Mouse (Mus musculus): ENCODE measurements around the gene Mtfmt. TPM values are rescaled to one million over a fixed set of nuclear protein-coding genes. Genes with fewer than 3 reads are reported as not detected.

Gene Mtfmt
- polyA plus RNA-seq (2015; fragmentation: Nextera tagmentation; extraction: Ambion mirVana), result 9.4 and 10.4 TPM in 2 replicates

DNA sequence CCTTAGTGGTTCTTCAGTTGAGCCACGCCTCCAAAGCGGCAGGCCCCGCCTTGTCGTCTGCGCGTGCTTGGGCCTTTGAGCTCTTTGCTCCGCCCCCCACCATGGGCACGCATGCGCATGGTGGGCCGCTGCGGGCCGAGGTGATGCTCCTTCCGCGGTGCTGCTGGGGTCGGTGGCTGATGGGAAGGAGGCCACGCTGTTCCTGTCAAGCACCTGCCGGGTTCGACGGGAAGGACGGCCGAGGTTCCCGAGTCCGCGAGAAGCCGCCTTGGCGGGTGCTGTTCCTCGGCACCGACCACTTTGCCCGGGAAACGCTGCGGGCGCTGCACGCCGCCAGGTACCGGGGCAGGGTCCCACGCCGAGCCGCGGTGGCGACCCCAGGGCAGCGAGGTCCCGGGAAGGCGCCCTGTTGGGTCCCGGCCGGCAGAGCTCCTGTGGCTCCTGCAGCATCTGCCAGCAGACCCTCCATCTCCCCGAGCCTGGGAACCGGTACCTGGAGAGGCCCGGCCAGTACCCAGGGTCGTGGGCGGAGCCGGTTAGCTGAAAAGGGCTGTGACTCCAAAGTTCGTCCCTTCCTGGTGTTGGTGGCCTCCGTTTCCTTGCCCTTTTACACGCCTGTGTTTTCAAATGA is at the start of gene Mtfmt:
Gene Mtfmt (plus strand): TSS at position 112 of the 631 bp plus-strand sequence.

DNA sequence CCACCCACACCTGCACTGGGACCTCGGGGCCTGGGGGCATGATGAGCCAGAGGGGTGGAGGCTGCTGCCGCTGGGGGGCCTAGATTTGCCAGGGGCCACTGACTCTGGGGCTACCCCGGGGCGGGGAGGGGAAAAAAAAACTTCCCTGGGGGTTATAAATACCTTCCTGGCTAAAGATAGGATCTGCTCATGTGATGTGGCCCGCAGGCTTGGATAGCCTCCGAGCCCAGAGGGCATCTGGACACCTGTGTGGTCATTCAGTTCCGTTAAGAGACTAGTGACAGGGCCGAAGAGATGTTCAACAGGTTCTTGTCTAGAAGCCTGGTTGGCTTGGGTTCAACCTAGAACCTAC is 44.0 kb upstream of the Mtfmt start, which contains the start of gene Kbtbd13:
Gene Kbtbd13 (minus strand): TSS at position 40 of the 352 bp plus-strand sequence.

DNA sequence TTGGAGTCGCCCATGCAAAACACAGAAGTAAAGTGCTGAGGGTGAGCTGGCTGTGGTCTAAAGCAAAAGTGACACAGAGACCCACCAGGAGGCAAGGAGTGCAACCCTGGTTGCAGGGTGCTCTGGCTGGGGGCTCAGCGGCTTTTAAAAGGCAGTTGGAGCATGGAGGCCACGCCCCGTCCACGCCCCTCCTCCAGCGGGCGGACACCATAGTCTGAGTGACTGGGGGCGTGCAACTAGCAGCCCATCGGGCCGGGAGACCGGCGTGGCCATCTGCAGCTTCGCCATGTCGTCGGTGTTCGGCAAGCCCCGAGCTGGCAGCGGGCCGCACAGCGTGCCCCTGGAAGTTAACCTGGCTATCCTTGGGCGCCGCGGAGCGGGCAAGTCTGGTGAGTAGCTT is 37.3 kb upstream of the Mtfmt start, which contains the start of gene Rasl12:
Gene Rasl12 (plus strand): TSS at position 228 of the 400 bp plus-strand sequence.

DNA sequence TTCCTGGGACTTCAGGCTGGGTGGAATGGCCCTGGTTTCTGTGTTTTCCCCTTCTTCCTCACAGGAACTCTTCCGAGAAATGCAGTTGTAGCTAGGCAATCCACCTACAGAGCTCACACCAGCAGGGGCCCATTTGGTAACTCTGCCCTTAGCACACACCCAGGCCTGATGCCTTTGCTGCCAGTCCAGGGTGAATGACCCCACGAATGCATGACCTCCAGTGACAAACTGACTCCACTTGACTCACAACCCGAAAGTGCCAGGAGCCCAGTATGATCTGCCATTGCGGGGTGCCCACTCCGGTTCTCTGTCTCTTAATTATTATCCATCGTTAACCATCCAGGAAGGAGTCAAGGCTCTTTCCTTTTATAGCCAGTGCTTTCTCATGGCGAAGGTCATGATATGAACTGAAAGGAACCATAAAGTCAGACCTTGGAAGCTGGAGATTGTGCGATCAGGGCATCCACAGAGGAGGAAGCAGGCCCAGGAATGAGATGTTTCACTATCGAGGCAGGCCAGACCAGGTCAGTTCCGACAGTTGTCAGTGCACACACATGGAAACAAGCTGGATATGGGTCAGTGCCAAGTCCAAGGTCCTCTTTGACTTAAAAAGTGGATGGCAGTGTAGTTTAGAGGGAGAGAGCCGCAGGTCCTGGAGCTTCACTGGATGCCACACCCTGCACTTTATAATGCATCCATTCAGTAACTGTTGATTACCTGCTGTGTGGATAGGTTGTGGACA is 12.7 kb upstream of the Mtfmt start, which contains the start of gene Slc51b:
Gene Slc51b (minus strand): TSS at position 196 of the 742 bp plus-strand sequence.

DNA sequence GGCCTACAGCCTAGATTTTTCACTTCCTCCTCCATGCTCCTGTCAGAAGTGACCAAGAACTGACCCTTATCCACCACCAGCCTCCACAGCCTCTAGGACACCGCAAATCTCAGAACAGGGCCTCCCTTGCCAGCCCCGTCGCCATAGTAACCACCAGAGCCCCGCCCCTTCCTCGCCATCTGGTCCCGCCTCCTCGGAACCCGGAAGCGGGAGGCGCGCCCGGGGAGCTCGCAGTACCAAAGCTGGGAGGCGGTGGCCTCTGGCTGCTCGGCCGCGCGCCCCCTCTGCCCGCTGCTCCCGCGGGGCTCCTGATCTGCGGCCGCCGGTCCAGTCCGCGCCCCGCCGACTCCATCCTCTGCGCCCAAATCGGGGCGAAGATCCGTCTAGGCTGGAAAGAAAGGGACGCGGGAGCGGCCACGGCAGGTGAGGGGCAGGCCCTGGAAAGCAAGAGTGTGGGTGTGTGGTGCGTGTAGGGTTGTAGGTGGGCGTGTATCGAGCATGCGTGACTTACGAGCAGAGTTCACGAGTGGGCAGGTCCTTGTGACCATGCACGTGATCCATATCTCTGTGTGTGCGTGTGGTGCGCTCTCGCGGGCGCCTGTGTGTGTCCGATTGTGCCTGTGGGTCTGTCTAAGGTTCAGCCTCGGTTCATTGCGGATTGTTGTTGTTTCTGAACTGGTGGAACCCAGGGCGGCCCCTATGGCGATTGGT is 25.3 kb downstream of the Mtfmt start, which contains the start of gene Spg21:
Gene Spg21 (plus strand): TSS at position 216 of the 711 bp plus-strand sequence.

Other genes starting within 250 kb of the Mtfmt start
- gene Parp16, start 240.4 kb upstream of the Mtfmt start, polyA plus RNA-seq (2015; fragmentation: Nextera tagmentation; extraction: Ambion mirVana), result 6.4 and 7.3 TPM in 2 replicates
- 29.1 and 30.7 TPM in 2 replicates for gene Cilp, start 170.6 kb upstream of the Mtfmt start, polyA plus RNA-seq (2015; fragmentation: Nextera tagmentation; extraction: Ambion mirVana)
- 80.9 and 93.8 TPM in 2 replicates for gene Clpx, start 141.5 kb upstream of the Mtfmt start, polyA plus RNA-seq (2015; fragmentation: Nextera tagmentation; extraction: Ambion mirVana)
- 6.1 and 6.7 TPM in 2 replicates for gene Pdcd7, start 89.7 kb upstream of the Mtfmt start, polyA plus RNA-seq (2015; fragmentation: Nextera tagmentation; extraction: Ambion mirVana)
- gene Ubap1l, start 74.7 kb upstream of the Mtfmt start, polyA plus RNA-seq (2015; fragmentation: Nextera tagmentation; extraction: Ambion mirVana), result 0.10 TPM in 1 of 2 replicates, not detected in the other
- gene Kbtbd13, start 44.1 kb upstream of the Mtfmt start, polyA plus RNA-seq (2015; fragmentation: Nextera tagmentation; extraction: Ambion mirVana), result 8.9 and 9.0 TPM in 2 replicates
- gene Rasl12, start 37.3 kb upstream of the Mtfmt start, polyA plus RNA-seq (2015; fragmentation: Nextera tagmentation; extraction: Ambion mirVana), result 6.2 and 6.9 TPM in 2 replicates
- gene Slc51b, start 12.8 kb upstream of the Mtfmt start, polyA plus RNA-seq (2015; fragmentation: Nextera tagmentation; extraction: Ambion mirVana), result not detected in 2 replicates
- gene Spg21, start 25.2 kb downstream of the Mtfmt start, polyA plus RNA-seq (2015; fragmentation: Nextera tagmentation; extraction: Ambion mirVana), result 136 and 155 TPM in 2 replicates
- gene Ankdd1a, start 84.4 kb downstream of the Mtfmt start, polyA plus RNA-seq (2015; fragmentation: Nextera tagmentation; extraction: Ambion mirVana), result not detected in 2 replicates
- 9.0 and 12.6 TPM in 2 replicates for gene Plekho2, start 144.3 kb downstream of the Mtfmt start, polyA plus RNA-seq (2015; fragmentation: Nextera tagmentation; extraction: Ambion mirVana)
- gene Pif1, start 151.4 kb downstream of the Mtfmt start, polyA plus RNA-seq (2015; fragmentation: Nextera tagmentation; extraction: Ambion mirVana), result 1.7 and 2.6 TPM in 2 replicates
- 4.4 and 7.6 TPM in 2 replicates for gene Rbpms2, start 193.9 kb downstream of the Mtfmt start, polyA plus RNA-seq (2015; fragmentation: Nextera tagmentation; extraction: Ambion mirVana)
- gene Oaz2, start 232.2 kb downstream of the Mtfmt start, polyA plus RNA-seq (2015; fragmentation: Nextera tagmentation; extraction: Ambion mirVana), result 250 and 270 TPM in 2 replicates